Mouse (Mus musculus): Measurements from ENCODE around the gene Gm5767.
A peak's percentile ranks its signal among the peaks of the same experiment; 100 is the strongest.

The Gm5767 gene

GRCm38 (mm10) chr16:8670041-8671035, 10.2 kb upstream of the Gm5767 start:
- no peak for DNase-seq (ENCODE audit: low spot score in 2 of 2)

GRCm38 (mm10) chr16:8671551-8672349, 8.8 kb upstream of the Gm5767 start, which contains the start of gene Carhsp1:
Gene Carhsp1, minus strand, starts transcription at chr16:8672155.
- DNase-seq (ENCODE audit: low spot score in 2 of 2), result peak; percentile 96 to 99

- no peak for DNase-seq (ENCODE audit: low spot score in 2 of 2)
Observed at GRCm38 (mm10) chr16:8672350-8672687, 8.3 kb upstream of the Gm5767 start.

GRCm38 (mm10) chr16:8672811-8673210, 7.8 kb upstream of the Gm5767 start:
- no peak for DNase-seq (ENCODE audit: low spot score in 2 of 2)

GRCm38 (mm10) chr16:8673343-8673742, 7.2 kb upstream of the Gm5767 start:
- DNase-seq (ENCODE audit: low spot score in 2 of 2), result no peak

- DNase-seq (ENCODE audit: low spot score in 2 of 2), result peak; percentile 63 to 77
Observed at GRCm38 (mm10) chr16:8674165-8674564, 6.4 kb upstream of the Gm5767 start.

GRCm38 (mm10) chr16:8675559-8675958, 5.0 kb upstream of the Gm5767 start:
- DNase-seq (ENCODE audit: low spot score in 2 of 2), result peak; percentile 58 to 78

GRCm38 (mm10) chr16:8676228-8676627, 4.3 kb upstream of the Gm5767 start:
- peak in 1 of 2 experiments; percentile 61 for DNase-seq (ENCODE audit: low spot score in 2 of 2)

- DNase-seq (ENCODE audit: low spot score in 2 of 2), result peak; percentile 73 to 84
Observed at GRCm38 (mm10) chr16:8676800-8677199, 3.8 kb upstream of the Gm5767 start.

- DNase-seq (ENCODE audit: low spot score in 2 of 2), result peak; percentile 63 to 77
Observed at GRCm38 (mm10) chr16:8678035-8678434, 2.5 kb upstream of the Gm5767 start.

- DNase-seq (ENCODE audit: low spot score in 2 of 2), result peak; percentile 75 to 80
Observed at GRCm38 (mm10) chr16:8678676-8679075, 1.9 kb upstream of the Gm5767 start.

- DNase-seq (ENCODE audit: low spot score in 2 of 2), result no peak
Observed at GRCm38 (mm10) chr16:8679780-8680179, 790 bp upstream of the Gm5767 start.

- no peak for DNase-seq (ENCODE audit: low spot score in 2 of 2)
Observed at GRCm38 (mm10) chr16:8685087-8685486, 4.5 kb downstream of the Gm5767 start.

- DNase-seq (ENCODE audit: low spot score in 2 of 2), result peak; percentile 88 to 91
Observed at GRCm38 (mm10) chr16:8686121-8686870, 5.7 kb downstream of the Gm5767 start.

GRCm38 (mm10) chr16:8686871-8687535, 6.4 kb downstream of the Gm5767 start:
- peak; percentile 78 to 87 for DNase-seq (ENCODE audit: low spot score in 2 of 2)

GRCm38 (mm10) chr16:8687559-8688112, 7.1 kb downstream of the Gm5767 start:
- DNase-seq (ENCODE audit: low spot score in 2 of 2), result peak in 1 of 2 experiments; percentile 70

GRCm38 (mm10) chr16:8689979-8690656, 9.5 kb downstream of the Gm5767 start:
- no peak for DNase-seq (ENCODE audit: low spot score in 2 of 2)

- DNase-seq (ENCODE audit: low spot score in 2 of 2), result no peak
Observed at GRCm38 (mm10) chr16:8691206-8691605, 10.6 kb downstream of the Gm5767 start.

GRCm38 (mm10) chr16:8699556-8699955, 19.0 kb downstream of the Gm5767 start:
- DNase-seq (ENCODE audit: low spot score in 2 of 2), result no peak

- no peak for DNase-seq (ENCODE audit: low spot score in 2 of 2)
Observed at GRCm38 (mm10) chr16:8700586-8700985, 20.0 kb downstream of the Gm5767 start.
